Mouse (Mus musculus) forebrain, embryonic 15.5 days (tissue): ENCODE data around the gene Oxsr1. TPM values are rescaled to one million over a fixed set of nuclear protein-coding genes. Genes with fewer than 3 reads are reported as not detected.

Source experiments
- ATAC-seq: fragments of 200-750 bp; cut with Nextera tagmentation; replicated peaks from 2 replicates; pipeline ENCODE4 v1.8.0; 2017; ENCODE audit warnings: mild to moderate bottlenecking, moderate TSS enrichment, moderate library complexity
- H3K27ac ChIP-seq: fragments of 300-500 bp; sonication (generic); replicated peaks from 2 replicates; pipeline ENCODE4 v1.5.1; 2015; ENCODE audit warnings: mild to moderate bottlenecking, inconsistent platforms
- H3K27me3 ChIP-seq: fragments of 300-500 bp; sonication (generic); 2 replicates; pipeline ENCODE4 v1.6.1; 2015; ENCODE audit warnings: inconsistent platforms
- H3K36me3 ChIP-seq: fragments of 300-500 bp; sonication (generic); 2 replicates; pipeline ENCODE4 v1.6.1; 2015; ENCODE audit warnings: mild to moderate bottlenecking, inconsistent platforms
- H3K4me1 ChIP-seq: fragments of 300-500 bp; sonication (generic); 2 replicates; pipeline ENCODE4 v1.6.1; 2015; ENCODE audit warnings: inconsistent platforms
- H3K4me2 ChIP-seq: fragments of 300-500 bp; sonication (generic); replicated peaks from 2 replicates; pipeline ENCODE4 v1.6.1; 2015; ENCODE audit warnings: mild to moderate bottlenecking, inconsistent platforms
- H3K4me3 ChIP-seq: fragments of 300-500 bp; sonication (generic); 2 replicates; pipeline ENCODE4 v1.5.1; 2015; ENCODE audit warnings: mild to moderate bottlenecking, inconsistent platforms
- H3K9ac ChIP-seq: fragments of 300-500 bp; sonication (generic); replicated peaks from 2 replicates; pipeline ENCODE4 v1.6.1; 2015; ENCODE audit warnings: mild to moderate bottlenecking, inconsistent platforms
- H3K9me3 ChIP-seq: fragments of 300-500 bp; sonication (generic); 2 replicates; pipeline ENCODE4 v1.6.1; 2016; ENCODE audit warnings: inconsistent platforms
- WGBS: fragments of 180-500 bp; shearing (Covaris S2); methylation state at CpG from one replicate; pipeline ENCODE4 v1.1.7; 2015; ENCODE audit warnings: mixed read lengths; 5-methylcytosine and 5-hydroxymethylcytosine counted together
- polyA plus RNA-seq: library from polyadenylated mRNA; unstranded; fragments of >200 nt; fragmentation: Nextera tagmentation; extraction: Ambion mirVana; gene quantifications from 2 replicates; pipeline ENCODE4 v1.2.1, GENCODE M21; 2015

Oxsr1 gene
- polyA plus RNA-seq, 1 experiment from 2014 or later = 13.8 TPM

DNA sequence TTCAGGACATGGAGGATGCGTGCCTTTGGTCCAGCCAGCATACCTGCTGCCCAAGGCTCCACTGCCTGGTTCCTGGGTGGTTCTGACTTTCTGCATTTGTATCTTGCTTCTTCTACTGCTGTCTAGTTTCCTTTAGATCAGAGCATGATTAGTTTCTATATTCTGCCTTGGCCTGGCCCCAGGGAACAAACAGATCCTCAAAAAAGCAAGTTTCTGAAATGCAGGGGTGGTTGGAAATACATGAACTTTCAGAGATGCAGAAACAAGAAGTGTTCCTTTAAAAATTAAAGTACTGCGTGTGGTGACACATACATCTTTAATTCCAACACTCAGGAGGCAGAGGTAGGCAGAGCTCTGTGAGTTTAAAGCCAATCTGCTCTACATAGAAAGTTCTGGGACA lies 12.6 kb upstream of the Oxsr1 start:
- H3K4me3 ChIP-seq = no peak overlapping the region
- no peak overlapping the region for H3K27ac ChIP-seq
- ATAC-seq = no peak
- WGBS = 84% methylated on average over 2 of the region's 2 CpGs
- H3K9me3 ChIP-seq = no peaks in the 10 kb centered on the region
- no peak overlapping the region for H3K9ac ChIP-seq
- H3K36me3 ChIP-seq = no peaks in the 10 kb centered on the region
- no peak overlapping the region for H3K4me2 ChIP-seq
- H3K4me1 ChIP-seq = peaks cover 6% of the 10 kb centered on the region
- no peaks in the 10 kb centered on the region for H3K27me3 ChIP-seq

DNA sequence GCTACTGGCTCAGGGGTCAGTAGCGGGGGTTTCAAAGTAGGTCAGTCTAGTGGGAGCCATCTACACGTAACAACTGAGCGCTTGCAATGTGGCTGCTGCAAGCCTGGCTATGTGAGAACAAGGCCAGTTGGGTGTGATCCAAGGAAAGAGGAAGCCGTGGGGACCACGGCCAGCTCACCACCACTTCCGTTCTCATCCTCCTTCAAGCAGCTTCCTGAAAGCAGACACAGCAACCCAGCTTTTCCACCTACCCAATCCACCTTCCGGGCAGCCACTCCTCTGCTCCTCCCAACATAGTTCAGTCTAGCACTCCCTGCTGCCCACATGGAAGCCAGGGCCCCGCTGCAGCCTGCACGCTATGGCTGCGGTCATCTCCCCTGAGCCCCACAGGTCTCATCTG lies 12.1 kb upstream of the Oxsr1 start:
- Histone ChIP-seq H3K4me1 (peaks cover under 1% of the 10 kb centered on the region; the same call in 1 of the 2 replicates), H3K9ac (no peak overlapping the region), H3K4me3 (no peak overlapping the region), H3K9me3 (no peaks in the 10 kb centered on the region), H3K36me3 (no peaks in the 10 kb centered on the region), H3K27me3 (no peaks in the 10 kb centered on the region), H3K27ac (no peak overlapping the region), H3K4me2 (no peak overlapping the region)
- ATAC-seq = no peak
- 58% methylated on average over 10 of the region's 10 CpGs for WGBS

DNA sequence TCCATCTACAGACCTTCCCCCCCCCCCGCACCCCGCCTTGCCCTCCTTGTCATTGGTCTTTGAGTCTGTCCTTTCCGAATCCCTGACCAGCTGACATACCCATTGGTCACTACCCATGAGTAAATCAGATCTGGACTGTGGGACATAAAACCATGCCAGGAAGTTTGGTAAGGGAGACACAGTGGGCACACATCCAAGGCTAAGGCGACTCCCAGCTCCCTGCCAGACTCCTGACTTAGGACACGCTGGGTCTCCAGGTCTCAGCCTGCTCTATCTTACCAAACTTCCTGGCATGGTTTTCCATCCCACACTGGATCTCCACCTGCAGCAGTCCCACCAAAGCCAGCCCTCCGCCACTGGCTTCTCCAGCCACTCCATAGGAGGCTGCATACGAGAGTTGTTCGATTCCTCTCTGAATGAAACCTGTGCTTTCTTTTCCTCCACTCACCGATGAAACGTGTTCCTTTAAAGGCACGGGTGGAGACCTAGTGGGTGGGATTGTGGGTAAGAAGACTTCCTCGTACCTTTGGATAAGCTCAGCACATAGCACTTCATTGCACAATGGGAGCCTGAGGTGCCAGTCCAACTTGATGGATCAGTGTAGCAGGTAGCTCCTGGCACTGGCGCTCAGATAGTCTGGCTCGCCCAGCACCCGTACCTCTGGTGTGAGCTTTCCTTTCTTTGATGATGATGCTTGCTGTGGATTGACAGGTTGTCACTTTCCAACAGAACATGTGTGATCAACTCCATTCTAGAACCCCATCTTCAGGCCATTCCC lies 8.1 kb upstream of the Oxsr1 start:
- WGBS = 91% methylated on average over 15 of the region's 15 CpGs
- H3K27ac ChIP-seq = no peak overlapping the region
- H3K4me3 ChIP-seq = no peak overlapping the region
- H3K4me2 ChIP-seq = no peak overlapping the region
- H3K36me3 ChIP-seq = no peaks in the 10 kb centered on the region
- H3K9me3 ChIP-seq = no peaks in the 10 kb centered on the region
- no peaks in the 10 kb centered on the region for H3K27me3 ChIP-seq
- H3K9ac ChIP-seq = no peak overlapping the region
- H3K4me1 ChIP-seq = no peaks in the 10 kb centered on the region
- ATAC-seq = no peak

DNA sequence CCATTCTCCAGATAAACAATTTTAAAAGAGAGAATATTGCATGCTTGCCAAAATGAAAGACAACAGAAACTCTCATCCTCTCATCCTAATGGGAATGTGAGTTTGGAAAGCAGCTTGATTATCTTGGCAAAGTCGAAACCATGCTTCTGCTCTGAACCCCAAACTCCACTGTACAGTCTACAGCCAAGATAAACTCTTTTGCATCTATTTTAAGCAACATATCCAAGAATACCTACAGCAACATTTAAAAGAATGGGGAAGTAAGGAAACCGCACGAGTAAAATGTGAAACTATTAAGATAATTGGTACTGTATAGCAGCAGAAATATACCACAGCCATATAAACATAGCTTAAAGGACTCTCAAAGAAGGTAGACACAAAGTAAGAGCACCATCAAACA lies 6.3 kb upstream of the Oxsr1 start:
- WGBS = 88% methylated on average over 3 of the region's 3 CpGs
- H3K36me3 ChIP-seq = no peaks in the 10 kb centered on the region
- ATAC-seq = no peak
- H3K4me2 ChIP-seq = no peak overlapping the region
- H3K9me3 ChIP-seq = no peaks in the 10 kb centered on the region
- no peak overlapping the region for H3K27ac ChIP-seq
- H3K27me3 ChIP-seq = no peaks in the 10 kb centered on the region
- H3K4me1 ChIP-seq = peaks cover 4% of the 10 kb centered on the region; the same call in 1 of the 2 replicates
- H3K4me3 ChIP-seq = no peak overlapping the region
- H3K9ac ChIP-seq = no peak overlapping the region

DNA sequence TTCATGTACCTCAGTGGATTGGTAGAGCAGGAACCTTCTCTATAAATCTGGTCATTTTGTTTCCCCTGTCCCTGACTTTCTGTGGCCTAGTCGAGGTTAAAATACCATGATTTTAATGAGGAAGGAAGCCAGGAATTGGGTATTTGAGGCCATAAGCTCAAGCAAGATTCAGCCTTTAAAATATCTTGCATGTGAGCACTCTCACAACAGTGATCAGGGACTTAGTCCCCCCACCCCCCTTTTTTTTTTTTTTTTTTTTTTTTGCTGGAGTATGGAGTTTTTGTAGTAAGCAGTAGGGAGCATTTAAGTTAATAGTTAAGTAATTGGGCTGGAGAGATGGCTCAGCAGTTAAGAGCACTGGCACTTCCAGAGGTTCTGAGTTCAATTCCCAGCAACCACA lies 1.9 kb upstream of the Oxsr1 start:
- H3K27me3 ChIP-seq = no peaks in the 10 kb centered on the region
- 70% methylated on average over 1 of the region's 1 CpGs for WGBS
- no peak for ATAC-seq

DNA sequence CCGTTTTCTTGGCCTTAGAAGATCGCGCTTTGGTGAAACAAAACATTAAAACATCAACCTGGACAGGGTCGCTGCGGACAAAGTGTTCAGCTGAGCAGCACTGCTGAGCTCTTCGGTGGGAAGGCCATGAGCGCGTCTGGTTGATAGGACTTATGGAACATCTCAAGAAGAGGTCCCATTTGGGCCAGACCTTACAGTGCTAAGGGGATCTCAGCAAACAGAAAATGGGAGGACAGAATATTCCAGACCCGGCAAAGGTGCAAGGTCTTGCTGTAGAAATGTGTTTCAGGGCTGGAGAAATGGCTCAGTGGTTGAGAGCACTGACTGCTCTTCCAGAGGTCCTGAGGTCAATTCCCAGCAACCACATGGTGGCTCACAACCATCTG lies 1.0 kb upstream of the Oxsr1 start:
- Histone ChIP-seq H3K36me3 (no peaks in the 10 kb centered on the region), H3K27me3 (no peaks in the 10 kb centered on the region), H3K4me2 (peak overlapping the region; percentile 95), H3K9ac (peak overlapping the region; percentile 73), H3K9me3 (no peaks in the 10 kb centered on the region), H3K27ac (peak overlapping the region; percentile 95), H3K4me3 (peak overlapping the region; percentile 78), H3K4me1 (peaks cover 30% of the 10 kb centered on the region)
- 6% methylated on average over 9 of the region's 9 CpGs for WGBS
- ATAC-seq = 0 out of 2 replicates have a peak, but pooled peaks have one; percentile 0

More for the DNA sequence above, 1.9 kb upstream of the Oxsr1 start:
- Histone ChIP-seq H3K27ac (no peak overlapping the region), H3K4me1 (peaks cover 30% of the 10 kb centered on the region), H3K36me3 (no peaks in the 10 kb centered on the region), H3K4me2 (no peak overlapping the region), H3K9ac (no peak overlapping the region), H3K9me3 (no peaks in the 10 kb centered on the region), H3K4me3 (no peak overlapping the region)

DNA sequence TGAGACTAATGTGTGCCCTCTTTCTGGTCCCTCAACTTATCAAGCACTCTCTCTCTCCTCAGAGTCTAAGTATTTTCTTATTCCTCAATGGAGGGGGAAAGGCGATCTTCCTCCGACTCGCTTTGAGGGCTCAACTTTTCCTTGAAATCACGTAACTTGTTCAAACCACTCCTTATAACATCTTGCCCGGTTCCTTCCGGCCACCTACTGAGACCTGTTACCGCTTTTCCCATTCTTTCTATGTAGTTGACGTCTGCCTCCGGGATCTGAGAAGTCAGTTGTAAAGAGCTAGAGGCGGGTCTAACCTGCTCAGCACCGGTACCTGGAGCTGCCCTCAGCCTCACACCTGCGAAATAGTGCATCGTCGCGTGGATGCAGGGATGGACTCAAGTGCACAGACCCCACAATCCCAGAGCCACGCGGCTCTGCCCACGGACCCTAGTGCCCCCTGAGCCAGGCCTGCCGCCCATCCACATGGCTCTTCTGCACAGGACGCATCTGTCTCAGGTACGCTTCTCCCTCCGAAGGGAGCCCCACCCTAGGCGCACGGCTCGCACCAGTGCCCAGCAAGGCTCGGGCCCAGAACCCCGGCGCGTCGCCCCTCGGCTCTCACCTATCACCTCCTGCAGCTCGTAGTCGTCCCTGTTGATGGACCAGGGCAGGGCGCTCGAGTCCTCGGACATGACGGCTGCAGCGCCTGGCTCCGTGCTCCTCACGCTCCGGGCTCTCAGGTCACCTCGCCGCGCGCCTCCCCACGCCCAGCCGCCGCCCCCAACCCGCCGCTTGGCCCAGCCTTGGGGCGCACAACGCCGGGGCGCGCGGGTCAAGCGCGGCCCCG lies 616 bp downstream of the Oxsr1 start:
- Histone ChIP-seq H3K27me3 (no peaks in the 10 kb centered on the region), H3K9ac (peak overlapping the region; percentile 85), H3K27ac (peak overlapping the region; percentile 95), H3K4me1 (peaks cover 30% of the 10 kb centered on the region), H3K4me2 (peak overlapping the region; percentile 95), H3K9me3 (no peaks in the 10 kb centered on the region), H3K4me3 (peak overlapping the region; percentile 78), H3K36me3 (no peaks in the 10 kb centered on the region)
- peak; percentile 24 for ATAC-seq
- WGBS = under 1% methylated on average over 53 of the region's 59 CpGs

DNA sequence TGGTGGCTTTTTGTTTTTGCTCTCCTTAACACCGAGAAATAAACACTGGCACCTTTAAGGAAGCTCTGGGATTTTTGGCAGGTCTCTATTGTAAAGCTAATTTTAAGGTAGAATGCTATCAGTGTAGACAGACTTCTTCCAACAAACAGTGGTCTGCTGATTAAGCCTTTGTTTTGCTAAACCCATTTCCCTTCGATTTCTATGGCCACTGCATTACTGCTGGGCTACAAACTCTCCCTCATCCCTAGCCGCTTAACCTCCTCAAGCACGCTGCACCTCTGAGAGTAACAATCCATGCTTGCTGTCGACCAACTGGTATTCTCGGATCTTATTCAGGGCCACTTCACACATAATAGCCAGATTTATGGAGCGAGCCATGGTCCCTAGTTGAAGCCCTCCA lies 1.3 kb downstream of the Oxsr1 start:
- H3K4me3 ChIP-seq = peak overlapping the region; percentile 78
- ATAC-seq = no peak
- WGBS = 7% methylated on average over 7 of the region's 7 CpGs
- no peaks in the 10 kb centered on the region for H3K27me3 ChIP-seq
- H3K36me3 ChIP-seq = no peaks in the 10 kb centered on the region
- peaks cover 30% of the 10 kb centered on the region for H3K4me1 ChIP-seq
- peak overlapping the region; percentile 85 for H3K9ac ChIP-seq
- no peaks in the 10 kb centered on the region for H3K9me3 ChIP-seq
- no peak overlapping the region for H3K27ac ChIP-seq
- H3K4me2 ChIP-seq = peak overlapping the region; percentile 95

DNA sequence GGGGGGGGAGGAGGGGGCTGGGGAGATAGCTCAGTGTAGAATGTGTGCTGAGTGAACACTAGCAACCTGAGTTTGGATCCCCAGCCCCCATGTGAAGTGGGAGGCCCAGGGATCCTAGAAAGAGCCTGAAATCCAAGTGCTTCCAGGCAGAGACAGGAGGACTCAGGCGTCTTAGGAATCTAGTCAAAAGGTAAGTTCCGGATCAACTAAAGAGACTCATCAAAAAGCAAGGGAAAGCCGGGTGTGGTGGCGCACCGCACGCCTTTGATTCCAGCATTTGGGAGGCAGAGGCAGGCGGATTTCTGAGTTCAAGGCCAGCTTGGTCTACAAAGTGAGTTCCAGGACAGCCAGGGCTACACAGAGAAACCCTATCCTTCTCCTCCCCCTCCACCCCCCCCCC lies 1.8 kb downstream of the Oxsr1 start:
- no peak for ATAC-seq
- Histone ChIP-seq H3K36me3 (no peaks in the 10 kb centered on the region), H3K4me3 (peak overlapping the region; percentile 78; the same call in 1 of the 2 replicates), H3K27me3 (no peaks in the 10 kb centered on the region), H3K27ac (no peak overlapping the region), H3K9me3 (no peaks in the 10 kb centered on the region), H3K4me1 (peaks cover 30% of the 10 kb centered on the region), H3K4me2 (peak overlapping the region; percentile 95), H3K9ac (no peak overlapping the region; the same call in 1 of the 2 replicates)
- 82% methylated on average over 7 of the region's 7 CpGs for WGBS

DNA sequence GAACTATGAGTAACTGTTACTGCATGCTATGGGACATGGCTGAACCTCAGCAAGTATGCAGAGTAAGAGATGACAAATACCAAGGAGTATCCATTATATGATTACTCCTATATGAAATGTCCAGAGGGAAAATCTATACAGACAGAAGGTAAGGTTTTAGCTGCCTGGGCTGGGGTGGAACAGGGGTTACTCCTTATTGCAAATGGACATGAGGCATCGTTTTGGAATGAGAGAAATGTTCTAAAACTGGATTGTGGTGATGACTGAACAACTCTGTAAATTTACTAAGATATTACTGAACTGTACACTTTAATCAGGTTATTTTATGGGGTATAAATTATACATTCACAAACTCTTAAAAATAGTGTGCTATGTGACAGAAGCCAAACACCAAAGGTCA lies 3.3 kb downstream of the Oxsr1 start:
- Histone ChIP-seq H3K9ac (no peak overlapping the region), H3K4me2 (no peak overlapping the region), H3K4me1 (peaks cover 30% of the 10 kb centered on the region), H3K27ac (no peak overlapping the region), H3K9me3 (no peaks in the 10 kb centered on the region), H3K27me3 (no peaks in the 10 kb centered on the region), H3K4me3 (no peak overlapping the region), H3K36me3 (no peaks in the 10 kb centered on the region)
- 89% methylated on average over 1 of the region's 1 CpGs for WGBS
- ATAC-seq = no peak

DNA sequence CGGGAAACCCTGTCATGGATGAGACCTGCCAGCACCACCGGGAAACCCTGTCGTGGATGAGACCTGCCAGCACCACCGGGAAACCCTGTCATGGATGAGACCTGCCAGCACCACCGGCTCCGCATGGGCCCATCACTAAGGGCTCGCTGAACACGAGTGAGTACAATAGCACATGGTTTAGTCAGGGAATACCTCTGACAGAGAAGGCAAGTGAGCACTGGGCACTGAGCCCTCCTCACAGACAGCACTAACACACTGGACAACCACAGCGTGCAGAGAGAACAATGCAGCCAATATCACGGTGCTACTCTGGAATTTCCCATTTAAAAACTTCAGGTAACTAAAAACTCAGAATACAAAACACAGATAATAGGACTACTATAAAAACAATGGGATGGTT lies 9.1 kb downstream of the Oxsr1 start:
- no peak for ATAC-seq
- 87% methylated on average over 10 of the region's 10 CpGs for WGBS

DNA sequence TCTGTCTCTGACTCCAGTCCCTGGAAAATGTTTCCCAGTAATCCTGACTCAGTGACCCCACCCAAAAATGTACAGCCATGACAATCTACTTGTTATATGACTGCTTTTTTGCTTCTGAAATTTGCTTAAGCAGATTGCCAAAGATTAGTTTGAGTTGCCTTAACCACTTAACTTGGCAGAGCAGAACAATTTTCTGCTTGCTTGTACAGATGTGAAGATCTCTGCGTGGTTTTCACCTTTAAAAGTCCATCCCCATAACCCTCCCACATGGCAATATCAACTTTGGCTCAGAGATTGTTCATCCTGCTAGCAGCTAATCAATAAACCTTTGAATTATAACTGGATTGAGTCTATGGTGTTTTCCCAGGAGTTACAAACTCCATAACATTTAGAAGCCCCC lies 13.2 kb downstream of the Oxsr1 start:
- Histone ChIP-seq H3K4me1 (no peaks in the 10 kb centered on the region), H3K4me2 (no peak overlapping the region), H3K9me3 (no peaks in the 10 kb centered on the region), H3K27me3 (no peaks in the 10 kb centered on the region), H3K36me3 (no peaks in the 10 kb centered on the region), H3K4me3 (no peak overlapping the region), H3K9ac (no peak overlapping the region), H3K27ac (no peak overlapping the region)
- ATAC-seq = no peak
- WGBS = 96% methylated on average over 1 of the region's 1 CpGs

More for the DNA sequence above, 9.1 kb downstream of the Oxsr1 start:
- no peaks in the 10 kb centered on the region for H3K36me3 ChIP-seq
- H3K9ac ChIP-seq = no peak overlapping the region
- H3K4me3 ChIP-seq = no peak overlapping the region
- no peaks in the 10 kb centered on the region for H3K27me3 ChIP-seq
- H3K27ac ChIP-seq = no peak overlapping the region
- H3K9me3 ChIP-seq = no peaks in the 10 kb centered on the region
- no peaks in the 10 kb centered on the region for H3K4me1 ChIP-seq
- no peak overlapping the region for H3K4me2 ChIP-seq
